Comparison of ENCODE assay signal across 10 mouse cellular contexts in the genomic region with DNA sequence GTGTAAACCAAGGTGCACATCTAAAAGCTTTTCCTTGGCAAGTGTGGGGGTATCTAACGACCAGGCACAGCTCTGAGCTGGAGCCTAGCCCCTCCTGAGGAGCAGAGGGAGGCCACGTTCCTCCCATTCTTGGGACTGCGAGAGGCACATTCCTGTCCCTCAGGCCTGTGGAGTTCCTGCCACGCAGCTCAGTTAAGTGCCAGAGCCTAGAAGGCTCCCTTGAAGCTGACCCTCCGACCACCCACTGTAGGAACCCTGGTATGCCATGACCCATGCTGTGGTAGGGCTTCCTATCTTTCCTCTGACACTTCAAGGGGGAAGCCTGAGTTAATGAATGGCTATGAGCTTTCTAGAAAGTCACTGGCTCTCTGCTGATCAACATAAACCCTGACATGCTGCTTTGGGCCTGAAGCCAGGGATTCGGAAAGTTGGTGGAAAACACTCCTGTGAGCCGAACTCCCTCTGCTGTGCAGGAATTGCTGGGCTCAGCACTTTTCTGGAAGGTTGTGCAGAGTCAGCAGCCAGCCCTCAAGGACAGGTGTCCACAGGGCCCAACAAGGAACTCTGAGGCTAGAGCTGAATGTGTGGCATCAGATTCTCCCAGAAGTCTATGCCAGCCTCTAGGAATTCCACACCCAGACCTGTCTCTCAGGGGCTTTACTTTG. TPM values are rescaled to one million over a fixed set of nuclear protein-coding genes. Genes with fewer than 3 reads are reported as not detected.
DNase-seq lines count a peak whose midpoint lies in the region; ATAC-seq and TF ChIP-seq lines count a peak whose summit lies in the region.
"Had no signal": no experiment of that assay in that cellular context is flagged by ENCODE, and none has a peak within 500 bp of the region (broad histone marks: within the 10 kb centered on the region; RNA-seq: fewer than 3 reads in every experiment).

No protein-coding gene starts in this region.

- DNase-seq in forebrain, embryonic 14.5 days (ENCODE audit: low spot score): peak; percentile 16
- no peak for DNase-seq in forebrain, postnatal 0 days
- no peak for DNase-seq in midbrain, embryonic 11.5 days (ENCODE audit: low spot score, missing footprints)
- DNase-seq in layer of hippocampus, adult 2 months (ENCODE audit: low spot score in 2 of 2): no peak
- DNase-seq: adrenal gland, adult 8-10 months had no signal

- H3K36me3 ChIP-seq in forebrain, embryonic 14.5 days (ENCODE audit: control insufficient read depth, insufficient read depth, low read length): peaks cover 25% of the 10 kb centered on the region
- H3K36me3 ChIP-seq in forebrain, postnatal 0 days (ENCODE audit: insufficient read depth): peaks cover 60% of the 10 kb centered on the region
- peaks cover 10% of the 10 kb centered on the region for H3K36me3 ChIP-seq in midbrain, embryonic 16.5 days (ENCODE audit: control insufficient read depth, insufficient read depth, low read length)
- H3K36me3 ChIP-seq in midbrain, embryonic 11.5 days (ENCODE audit: control insufficient read depth, insufficient read depth, low read length): no peaks in the 10 kb centered on the region
- H3K36me3 ChIP-seq in kidney, embryonic 14.5 days (ENCODE audit: control insufficient read depth, insufficient read depth, low read length): no peaks in the 10 kb centered on the region
- H3K36me3 ChIP-seq in small intestine, adult 2 months (ENCODE audit: control insufficient read depth, insufficient read depth, low read length): peaks cover 7% of the 10 kb centered on the region

- H3K9me3 ChIP-seq in forebrain, embryonic 14.5 days (replicated peaks; ENCODE audit: control insufficient read depth, low read length): no peaks in the 10 kb centered on the region
- no peaks in the 10 kb centered on the region for H3K9me3 ChIP-seq in forebrain, postnatal 0 days (ENCODE audit: low read length)
- no peaks in the 10 kb centered on the region for H3K9me3 ChIP-seq in midbrain, embryonic 16.5 days (replicated peaks; ENCODE audit: control insufficient read depth, low read length, poor library complexity, severe bottlenecking)
- H3K9me3 ChIP-seq in midbrain, embryonic 11.5 days (ENCODE audit: control insufficient read depth, low read length): no peaks in the 10 kb centered on the region
- H3K9me3 ChIP-seq in kidney, embryonic 14.5 days (ENCODE audit: control insufficient read depth, low read length): no peaks in the 10 kb centered on the region

- no peak for TF ChIP-seq CTCF in forebrain, postnatal 0 days (IDR thresholded peaks at IDR 0.05; ENCODE audit: low read depth)
- no peak for TF ChIP-seq CTCF in small intestine, adult 2 months (IDR thresholded peaks at IDR 0.05; ENCODE audit: extremely low read depth, insufficient read length, insufficient replicate concordance, low read depth, low read length)
- no peak for TF ChIP-seq CTCF in layer of hippocampus, adult 2 months (conservative IDR thresholded peaks at IDR 0.05)

- 0 out of 2 replicates have a peak, but pooled peaks cover 1% of the 10 kb centered on the region for H3K4me1 ChIP-seq in forebrain, embryonic 14.5 days (ENCODE audit: control insufficient read depth, insufficient read depth, low read length)
- H3K4me1 ChIP-seq in forebrain, postnatal 0 days (ENCODE audit: insufficient read depth): no peaks in the 10 kb centered on the region
- no peaks in the 10 kb centered on the region for H3K4me1 ChIP-seq in midbrain, embryonic 16.5 days (ENCODE audit: control insufficient read depth, insufficient read depth, low read length)
- H3K4me1 ChIP-seq in midbrain, embryonic 11.5 days (ENCODE audit: control insufficient read depth, insufficient read depth, low read length): no peaks in the 10 kb centered on the region
- H3K4me1 ChIP-seq in kidney, embryonic 14.5 days (ENCODE audit: control insufficient read depth, insufficient read depth, low read length): peaks cover 20% of the 10 kb centered on the region
- peaks cover 5% of the 10 kb centered on the region; the same call in 1 of the 2 replicates for H3K4me1 ChIP-seq in small intestine, adult 2 months (ENCODE audit: control insufficient read depth, insufficient read depth, insufficient read length, low read length)

- WGBS in forebrain, embryonic 14.5 days: 67% methylated on average over 7 of the region's 7 CpGs
- WGBS in forebrain, postnatal 0 days: 60% methylated on average over 7 of the region's 7 CpGs
- 64% methylated on average over 7 of the region's 7 CpGs for WGBS in midbrain, embryonic 16.5 days
- 75% methylated on average over 7 of the region's 7 CpGs for WGBS in midbrain, embryonic 11.5 days
- WGBS in kidney, embryonic 14.5 days: 32% methylated on average over 7 of the region's 7 CpGs
- WGBS in small intestine, adult 2 months: 71% methylated on average over 7 of the region's 7 CpGs

- H3K27ac ChIP-seq in forebrain, embryonic 14.5 days (ENCODE audit: low read depth, low read length): peak overlapping the region; percentile 44; the same call in 1 of the 2 replicates
- no peak overlapping the region for H3K27ac ChIP-seq in forebrain, postnatal 0 days (ENCODE audit: low read depth, low read length)
- 0 out of 2 replicates have a peak overlapping the region, but pooled peaks have one; percentile 17 for H3K27ac ChIP-seq in midbrain, embryonic 16.5 days (ENCODE audit: low read length)
- H3K27ac ChIP-seq in midbrain, embryonic 11.5 days (ENCODE audit: low read depth, low read length): no peak overlapping the region
- peak overlapping the region; percentile 81 for H3K27ac ChIP-seq in kidney, embryonic 14.5 days (ENCODE audit: low read depth, low read length)
- H3K27ac ChIP-seq in small intestine, adult 2 months (ENCODE audit: insufficient read depth, low read depth, low read length): peak overlapping the region; percentile 9; the same call in 1 of the 2 replicates
- H3K27ac ChIP-seq in layer of hippocampus, adult 2 months: no peak overlapping the region

- H3K4me3 ChIP-seq in forebrain, embryonic 14.5 days (ENCODE audit: low read depth, low read length): no peak overlapping the region
- no peak overlapping the region for H3K4me3 ChIP-seq in forebrain, postnatal 0 days (ENCODE audit: low read depth, low read length)
- no peak overlapping the region for H3K4me3 ChIP-seq in midbrain, embryonic 16.5 days (ENCODE audit: low read depth, low read length)
- no peak overlapping the region for H3K4me3 ChIP-seq in midbrain, embryonic 11.5 days (ENCODE audit: low read depth, low read length)
- no peak overlapping the region for H3K4me3 ChIP-seq in kidney, embryonic 14.5 days (ENCODE audit: low read length)
- no peak overlapping the region for H3K4me3 ChIP-seq in small intestine, adult 2 months (ENCODE audit: low read depth, low read length)
- no peak overlapping the region for H3K4me3 ChIP-seq in layer of hippocampus, adult 2 months
- H3K4me3 ChIP-seq: erythroblast, embryonic 14.5 days had no signal

- ATAC-seq in forebrain, embryonic 14.5 days: no peak
- no peak for ATAC-seq in forebrain, postnatal 0 days
- ATAC-seq in midbrain, embryonic 16.5 days: no peak
- no peak for ATAC-seq in midbrain, embryonic 11.5 days (ENCODE audit: low FRiP score)
- peak; percentile 38; the same call in 1 of the 2 replicates for ATAC-seq in kidney, embryonic 14.5 days (ENCODE audit: low FRiP score, low TSS enrichment)
- ATAC-seq in megakaryocyte, adult 5-6 weeks (ENCODE audit: poor library complexity, severe bottlenecking): no peak

- H3K4me2 ChIP-seq in forebrain, embryonic 14.5 days (ENCODE audit: low read length): no peak overlapping the region
- no peak overlapping the region for H3K4me2 ChIP-seq in forebrain, postnatal 0 days (ENCODE audit: low read depth)
- H3K4me2 ChIP-seq in midbrain, embryonic 16.5 days (ENCODE audit: low read length): no peak overlapping the region
- no peak overlapping the region for H3K4me2 ChIP-seq in midbrain, embryonic 11.5 days
- no peak overlapping the region for H3K4me2 ChIP-seq in kidney, embryonic 14.5 days (replicated peaks; ENCODE audit: low read depth, low read length)

- no peak for TF ChIP-seq POLR2A in small intestine, adult 2 months (IDR thresholded peaks at IDR 0.05; ENCODE audit: low read depth, low read length)

- no peak overlapping the region for H3K9ac ChIP-seq in forebrain, embryonic 14.5 days (ENCODE audit: low read length)
- no peak overlapping the region for H3K9ac ChIP-seq in forebrain, postnatal 0 days
- no peak overlapping the region for H3K9ac ChIP-seq in midbrain, embryonic 16.5 days (ENCODE audit: low read depth, low read length)
- no peak overlapping the region for H3K9ac ChIP-seq in midbrain, embryonic 11.5 days (ENCODE audit: low read length)
- no peak overlapping the region for H3K9ac ChIP-seq in kidney, embryonic 14.5 days (ENCODE audit: low read depth, low read length)

- H3K27me3 ChIP-seq in forebrain, embryonic 14.5 days (replicated peaks; ENCODE audit: control insufficient read depth, insufficient read depth, low read length): no peaks in the 10 kb centered on the region
- H3K27me3 ChIP-seq in forebrain, postnatal 0 days (ENCODE audit: insufficient read depth, low read length): no peaks in the 10 kb centered on the region
- no peaks in the 10 kb centered on the region for H3K27me3 ChIP-seq in midbrain, embryonic 16.5 days (ENCODE audit: control insufficient read depth, insufficient read depth, low read depth, low read length)
- no peaks in the 10 kb centered on the region for H3K27me3 ChIP-seq in midbrain, embryonic 11.5 days (ENCODE audit: control insufficient read depth, insufficient read depth, low read length)
- no peaks in the 10 kb centered on the region for H3K27me3 ChIP-seq in kidney, embryonic 14.5 days (ENCODE audit: control insufficient read depth, insufficient read depth, low read length)
- H3K27me3 ChIP-seq in small intestine, adult 2 months (ENCODE audit: control insufficient read depth, insufficient read depth, low read length): no peaks in the 10 kb centered on the region

RNA-seq across cellular contexts. Expression of a gene that starts 34.4 kb away (rescaled TPM):
- 21.3 and 33.6 TPM in 2 replicates for polyA plus RNA-seq in forebrain, embryonic 14.5 days (2014; fragmentation: Nextera tagmentation; extraction: Ambion mirVana)
- total RNA-seq in forebrain, postnatal 0 days (2014; rRNA removed): 114 and 139 TPM in 2 replicates
- 43.7 and 49.8 TPM in 2 replicates for polyA plus RNA-seq in forebrain, postnatal 0 days (2015; fragmentation: Nextera tagmentation; extraction: Ambion mirVana)
- polyA plus RNA-seq in midbrain, embryonic 16.5 days (2015; fragmentation: Nextera tagmentation; extraction: Ambion mirVana): 71.6 and 75.8 TPM in 2 replicates
- polyA plus RNA-seq in midbrain, embryonic 11.5 days (2014; fragmentation: Nextera tagmentation; extraction: Ambion mirVana): 12.8 and 13.6 TPM in 2 replicates
- polyA plus RNA-seq in kidney, embryonic 14.5 days (2014; fragmentation: Nextera tagmentation; extraction: Ambion mirVana): 11.6 and 12.1 TPM in 2 replicates
- 1.3 and 2.0 TPM in 2 replicates for polyA plus RNA-seq in small intestine, adult 2 months (2012; rRNA removed)
- 0.20 and 0.82 TPM in 2 replicates for total RNA-seq in megakaryocyte, adult 5-6 weeks (2015)
- total RNA-seq in megakaryocyte, adult 5-6 weeks (2017): 2.7 and 5.7 TPM in 2 replicates
- 10 to 100 TPM; 31.7 to 35.2 TPM for total RNA-seq in layer of hippocampus, adult 2 months (2021)
- polyA plus RNA-seq: erythroblast, embryonic 14.5 days had no signal

RNA-seq across cellular contexts. Expression of a gene that starts 50.0 kb away (rescaled TPM):
- polyA plus RNA-seq in forebrain, embryonic 14.5 days (2014; fragmentation: Nextera tagmentation; extraction: Ambion mirVana): 8.0 and 12.0 TPM in 2 replicates
- total RNA-seq in forebrain, postnatal 0 days (2014; rRNA removed): 7.9 and 17.5 TPM in 2 replicates
- polyA plus RNA-seq in forebrain, postnatal 0 days (2015; fragmentation: Nextera tagmentation; extraction: Ambion mirVana): 7.1 and 7.7 TPM in 2 replicates
- 9.8 and 10.6 TPM in 2 replicates for polyA plus RNA-seq in midbrain, embryonic 16.5 days (2015; fragmentation: Nextera tagmentation; extraction: Ambion mirVana)
- polyA plus RNA-seq in midbrain, embryonic 11.5 days (2014; fragmentation: Nextera tagmentation; extraction: Ambion mirVana): 17.0 and 18.8 TPM in 2 replicates
- 21.1 and 27.0 TPM in 2 replicates for polyA plus RNA-seq in kidney, embryonic 14.5 days (2014; fragmentation: Nextera tagmentation; extraction: Ambion mirVana)
- 18.9 and 20.7 TPM in 2 replicates for polyA plus RNA-seq in small intestine, adult 2 months (2012; rRNA removed)
- 4.2 and 5.0 TPM in 2 replicates for total RNA-seq in megakaryocyte, adult 5-6 weeks (2015)
- 9.8 and 11.4 TPM in 2 replicates for total RNA-seq in megakaryocyte, adult 5-6 weeks (2017)
- total RNA-seq in layer of hippocampus, adult 2 months (2021): 1 to 10 TPM in 1 of 2 experiments, under 1 TPM in 1; 0.81 to 2.2 TPM
- polyA plus RNA-seq: erythroblast, embryonic 14.5 days had no signal

Comparison
In these comparisons a context has a peak if more than half of its experiments do, and no peak if none do; other contexts are left out.
1. H3K27ac ChIP-seq: peak in forebrain, embryonic 14.5 days (single experiment), midbrain, embryonic 16.5 days (single experiment), kidney, embryonic 14.5 days (single experiment) and small intestine, adult 2 months (single experiment); none in forebrain, postnatal 0 days (single experiment), midbrain, embryonic 11.5 days (single experiment) and layer of hippocampus, adult 2 months (single experiment).